Mouse (Mus musculus) gastrocnemius, adult 2 months (tissue): ENCODE measurements around the gene B430218F22Rik. TPM values are rescaled to one million over a fixed set of nuclear protein-coding genes. Genes with fewer than 3 reads are reported as not detected.

Source experiments
- DNase-seq: peaks from one replicate; pipeline ENCODE4 v3.0.0; 2022
- H3K27ac ChIP-seq: fragments of 200-600 bp; 2 replicates; pipeline ENCODE4 v1.8.1; 2022; ENCODE audit warnings: mild to moderate bottlenecking
- H3K4me3 ChIP-seq: fragments of 200-600 bp; 2 replicates; pipeline ENCODE4 v1.8.1; 2022; ENCODE audit warnings: mild to moderate bottlenecking, moderate library complexity
- CTCF ChIP-seq: fragments of 200-600 bp; IDR thresholded peaks from 2 replicates; pipeline ENCODE4 v1.8.1; 2022; ENCODE audit warnings: antibody characterized with exemption, mild to moderate bottlenecking, moderate library complexity
- intact Hi-C: fragments of 180-260 bp; cut with DNase I; formaldehyde crosslinking; loops from one replicate; pipeline ENCODE4 v1.15.1; 2025
- total RNA-seq, 2 experiments: library from RNA; stranded (reverse); gene quantifications; 2 replicates each; pipeline ENCODE4 v1.2.3; 2021

Gene B430218F22Rik
- total RNA-seq, 2 experiments from 2014 or later = not detected

DNA sequence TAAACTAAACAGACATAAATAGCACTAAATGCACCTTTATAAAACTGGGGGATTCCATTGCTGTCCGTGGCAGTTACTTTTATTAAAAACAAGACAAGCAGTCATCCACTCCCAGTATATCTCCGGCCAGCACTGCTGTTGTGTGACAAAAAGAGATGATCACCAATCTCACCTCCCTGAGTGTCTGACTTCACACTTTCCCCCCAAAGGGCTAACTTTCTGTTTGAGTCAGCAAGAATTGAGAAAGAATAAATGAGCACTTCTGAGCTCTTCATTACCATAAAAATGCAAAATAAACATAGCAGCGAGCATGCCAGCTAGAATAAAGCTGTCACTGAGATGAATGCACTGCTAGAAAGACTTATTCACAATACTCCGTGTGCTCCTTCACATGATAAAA lies 31.7 kb downstream of the B430218F22Rik start:
- intact Hi-C loops = no loop called here
- no peak for TF ChIP-seq CTCF
- Histone ChIP-seq H3K27ac (no peak overlapping the region), H3K4me3 (no peak overlapping the region)
- no peak for DNase-seq

DNA sequence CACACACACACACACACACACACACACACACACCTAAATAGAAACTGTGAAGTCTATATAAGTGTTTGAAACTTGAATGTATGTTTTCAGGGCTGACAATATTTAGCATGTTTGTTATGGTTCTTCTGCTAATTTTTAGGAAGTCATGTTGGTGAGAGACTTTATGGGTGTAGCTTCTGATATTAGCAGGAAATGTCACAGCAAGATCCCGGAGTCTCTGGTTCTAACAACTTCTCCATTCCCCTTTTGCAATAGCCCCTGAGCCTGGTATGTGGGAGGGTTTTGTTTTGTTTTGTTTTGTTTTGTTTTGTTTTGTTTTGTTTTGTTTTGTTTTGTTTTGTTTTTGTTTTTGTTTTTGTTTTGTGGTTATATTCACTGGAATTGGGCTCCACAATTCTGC lies 34.0 kb downstream of the B430218F22Rik start:
- no peak for TF ChIP-seq CTCF
- H3K27ac ChIP-seq = no peak overlapping the region
- no peak overlapping the region for H3K4me3 ChIP-seq
- intact Hi-C loops = no loop called here
- no peak for DNase-seq

DNA sequence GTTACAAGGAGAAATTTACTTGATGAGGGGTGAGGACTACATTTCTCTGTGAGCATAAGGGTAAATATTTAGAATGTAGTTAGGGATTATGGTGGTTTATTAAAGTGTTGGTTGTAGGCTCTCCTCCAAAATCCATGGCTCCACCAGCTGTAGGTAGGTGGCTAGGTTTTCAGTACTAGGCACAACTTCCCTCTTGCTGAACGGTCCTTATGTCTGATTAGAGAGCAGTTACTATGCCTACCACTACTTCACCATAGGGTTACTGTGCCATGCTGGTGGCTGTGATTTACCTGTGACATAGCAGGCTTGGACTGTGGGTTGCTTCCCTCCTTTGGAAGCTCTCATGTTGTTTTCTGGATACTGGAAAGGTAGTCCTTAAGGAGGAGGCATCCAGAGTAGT lies 34.4 kb downstream of the B430218F22Rik start:
- no peak overlapping the region for H3K4me3 ChIP-seq
- DNase-seq = no peak
- intact Hi-C loops = no loop called here
- no peak for TF ChIP-seq CTCF
- no peak overlapping the region for H3K27ac ChIP-seq

Other genes with a start within 250 kb of the B430218F22Rik start
- 10 to 100 TPM; 16.0 to 16.8 TPM for gene Mrps30, start 622 bp downstream of the B430218F22Rik start, total RNA-seq